ENCODE assay signal across 14 mouse cellular contexts in genomic region chr13:29824326-29824725, GRCm38 (mm10). TPM values are rescaled to one million over a fixed set of nuclear protein-coding genes. Genes with fewer than 3 reads are reported as not detected.
DNase-seq lines count a peak whose midpoint lies in the region; ATAC-seq and TF ChIP-seq lines count a peak whose summit lies in the region.
"Had no signal": no experiment of that assay in that cellular context is flagged by ENCODE, and none has a peak within 500 bp of the region (broad histone marks: within the 10 kb centered on the region; RNA-seq: fewer than 3 reads in every experiment).

No protein-coding gene starts in this region.

- no peaks in the 10 kb centered on the region for H3K27me3 ChIP-seq in hindbrain, embryonic 13.5 days
- H3K27me3 ChIP-seq in hindbrain, embryonic 12.5 days = no peaks in the 10 kb centered on the region
- no peaks in the 10 kb centered on the region for H3K27me3 ChIP-seq in forebrain, embryonic 10.5 days (ENCODE audit: poor library complexity, severe bottlenecking)
- H3K27me3 ChIP-seq in forebrain, postnatal 0 days (ENCODE audit: insufficient read depth, low read length) = no peaks in the 10 kb centered on the region
- no peaks in the 10 kb centered on the region for H3K27me3 ChIP-seq in midbrain, embryonic 15.5 days (replicated peaks)
- H3K27me3 ChIP-seq: embryonic facial prominence, embryonic 13.5 days had no signal

- peak; percentile 58; the same call in 1 of the 2 replicates for ATAC-seq in hindbrain, embryonic 13.5 days (ENCODE audit: low FRiP score)
- no peak for ATAC-seq in hindbrain, embryonic 12.5 days (ENCODE audit: low FRiP score)
- peak; percentile 50 for ATAC-seq in forebrain, postnatal 0 days
- peak; percentile 7; the same call in 1 of the 2 replicates for ATAC-seq in midbrain, embryonic 15.5 days (replicated peaks)
- ATAC-seq: inflammation-experienced regulatory T-cells, adult 6 months had no signal

- no peak overlapping the region for H3K4me2 ChIP-seq in hindbrain, embryonic 13.5 days
- no peak overlapping the region for H3K4me2 ChIP-seq in hindbrain, embryonic 12.5 days (replicated peaks)
- no peak overlapping the region for H3K4me2 ChIP-seq in forebrain, postnatal 0 days (ENCODE audit: low read depth)
- H3K4me2 ChIP-seq in midbrain, embryonic 15.5 days = no peak overlapping the region
- H3K4me2 ChIP-seq: embryonic facial prominence, embryonic 13.5 days had no signal

- TF ChIP-seq CTCF in forebrain, postnatal 0 days (IDR thresholded peaks at IDR 0.05; ENCODE audit: low read depth) = no peak

- H3K9ac ChIP-seq in hindbrain, embryonic 13.5 days = no peak overlapping the region
- no peak overlapping the region for H3K9ac ChIP-seq in hindbrain, embryonic 12.5 days
- no peak overlapping the region for H3K9ac ChIP-seq in forebrain, postnatal 0 days
- H3K9ac ChIP-seq in midbrain, embryonic 15.5 days = no peak overlapping the region
- H3K9ac ChIP-seq: embryonic facial prominence, embryonic 13.5 days had no signal

- H3K36me3 ChIP-seq in hindbrain, embryonic 13.5 days = no peaks in the 10 kb centered on the region
- no peaks in the 10 kb centered on the region for H3K36me3 ChIP-seq in hindbrain, embryonic 12.5 days
- H3K36me3 ChIP-seq in forebrain, embryonic 10.5 days (replicated peaks) = no peaks in the 10 kb centered on the region
- H3K36me3 ChIP-seq in forebrain, postnatal 0 days (ENCODE audit: insufficient read depth) = no peaks in the 10 kb centered on the region
- no peaks in the 10 kb centered on the region for H3K36me3 ChIP-seq in midbrain, embryonic 15.5 days (replicated peaks)
- H3K36me3 ChIP-seq: embryonic facial prominence, embryonic 13.5 days had no signal

- no peak overlapping the region for H3K4me3 ChIP-seq in hindbrain, embryonic 13.5 days
- H3K4me3 ChIP-seq in hindbrain, embryonic 12.5 days = no peak overlapping the region
- H3K4me3 ChIP-seq in forebrain, embryonic 10.5 days = no peak overlapping the region
- no peak overlapping the region for H3K4me3 ChIP-seq in forebrain, postnatal 0 days (ENCODE audit: low read depth, low read length)
- H3K4me3 ChIP-seq in midbrain, embryonic 15.5 days = no peak overlapping the region
- H3K4me3 ChIP-seq: embryonic facial prominence, embryonic 13.5 days had no signal

- H3K27ac ChIP-seq in hindbrain, embryonic 13.5 days = peak overlapping the region; percentile 56
- no peak overlapping the region; the same call in 1 of the 2 replicates for H3K27ac ChIP-seq in hindbrain, embryonic 12.5 days
- peak overlapping the region; percentile 68; the same call in 1 of the 2 replicates for H3K27ac ChIP-seq in forebrain, embryonic 10.5 days
- no peak overlapping the region for H3K27ac ChIP-seq in forebrain, postnatal 0 days (ENCODE audit: low read depth, low read length)
- H3K27ac ChIP-seq in midbrain, embryonic 15.5 days = no peak overlapping the region; the same call in 1 of the 2 replicates
- H3K27ac ChIP-seq: embryonic facial prominence, embryonic 13.5 days had no signal

- 77% methylated on average over 8 of the region's 8 CpGs for WGBS in hindbrain, embryonic 13.5 days
- 80% methylated on average over 8 of the region's 8 CpGs for WGBS in hindbrain, embryonic 12.5 days
- 81% methylated on average over 8 of the region's 8 CpGs for WGBS in forebrain, embryonic 10.5 days
- 50% methylated on average over 8 of the region's 8 CpGs for WGBS in forebrain, postnatal 0 days
- WGBS in midbrain, embryonic 15.5 days = 70% methylated on average over 8 of the region's 8 CpGs

- no peak for DNase-seq in forebrain, embryonic 10.5 days (ENCODE audit: extremely low spot score, low spot score)
- DNase-seq in forebrain, postnatal 0 days = no peak
- DNase-seq in kidney, adult 9 months = no peak
- no peak for DNase-seq in B cell, adult 2 months
- DNase-seq in thymus, postnatal 25 days = no peak
- DNase-seq: adrenal gland, postnatal 14 days; gastrocnemius, postnatal 10 days; lung, adult 18-20 months had no signal

- peaks cover 19% of the 10 kb centered on the region for H3K4me1 ChIP-seq in hindbrain, embryonic 13.5 days (replicated peaks)
- H3K4me1 ChIP-seq in hindbrain, embryonic 12.5 days = peaks cover 23% of the 10 kb centered on the region
- H3K4me1 ChIP-seq in forebrain, embryonic 10.5 days = peaks cover 27% of the 10 kb centered on the region
- H3K4me1 ChIP-seq in forebrain, postnatal 0 days (ENCODE audit: insufficient read depth) = peaks cover 4% of the 10 kb centered on the region; the same call in 1 of the 2 replicates
- peaks cover 25% of the 10 kb centered on the region for H3K4me1 ChIP-seq in midbrain, embryonic 15.5 days

- H3K9me3 ChIP-seq in hindbrain, embryonic 13.5 days = no peaks in the 10 kb centered on the region
- no peaks in the 10 kb centered on the region for H3K9me3 ChIP-seq in hindbrain, embryonic 12.5 days (replicated peaks)
- H3K9me3 ChIP-seq in forebrain, embryonic 10.5 days = no peaks in the 10 kb centered on the region
- no peaks in the 10 kb centered on the region for H3K9me3 ChIP-seq in forebrain, postnatal 0 days (ENCODE audit: low read length)
- no peaks in the 10 kb centered on the region for H3K9me3 ChIP-seq in midbrain, embryonic 15.5 days
- H3K9me3 ChIP-seq: embryonic facial prominence, embryonic 13.5 days; G1E had no signal

RNA-seq across cellular contexts. Expression of gene Cdkal1, which starts 31.1 kb away (rescaled TPM):
- polyA plus RNA-seq in hindbrain, embryonic 13.5 days (2015; fragmentation: Nextera tagmentation; extraction: Ambion mirVana) = 24.3 and 25.2 TPM in 2 replicates
- polyA plus RNA-seq in hindbrain, embryonic 12.5 days (2016; fragmentation: Nextera tagmentation; extraction: Ambion mirVana) = 31.4 and 37.0 TPM in 2 replicates
- 34.3 and 34.5 TPM in 2 replicates for polyA plus RNA-seq in forebrain, embryonic 10.5 days (2016; fragmentation: Nextera tagmentation; extraction: Ambion mirVana)
- 16.7 and 17.9 TPM in 2 replicates for total RNA-seq in forebrain, postnatal 0 days (2014; rRNA removed)
- 16.8 and 18.3 TPM in 2 replicates for polyA plus RNA-seq in forebrain, postnatal 0 days (2015; fragmentation: Nextera tagmentation; extraction: Ambion mirVana)
- polyA plus RNA-seq in midbrain, embryonic 15.5 days (2015; fragmentation: Nextera tagmentation; extraction: Ambion mirVana) = 20.6 and 21.9 TPM in 2 replicates

Comparison
In these comparisons a context has a peak if more than half of its experiments do, and no peak if none do; other contexts are left out.
1. H3K27ac ChIP-seq: peak in hindbrain, embryonic 13.5 days (single experiment) and forebrain, embryonic 10.5 days (single experiment); none in hindbrain, embryonic 12.5 days (single experiment), forebrain, postnatal 0 days (single experiment) and midbrain, embryonic 15.5 days (single experiment).